Mouse (Mus musculus) cerebellum, adult 11 months (tissue): ENCODE measurements around the gene Hecw2.

Source experiments
- DNase-seq: peaks from one replicate; pipeline ENCODE4 v3.0.0; 2022

Hecw2 gene

DNA sequence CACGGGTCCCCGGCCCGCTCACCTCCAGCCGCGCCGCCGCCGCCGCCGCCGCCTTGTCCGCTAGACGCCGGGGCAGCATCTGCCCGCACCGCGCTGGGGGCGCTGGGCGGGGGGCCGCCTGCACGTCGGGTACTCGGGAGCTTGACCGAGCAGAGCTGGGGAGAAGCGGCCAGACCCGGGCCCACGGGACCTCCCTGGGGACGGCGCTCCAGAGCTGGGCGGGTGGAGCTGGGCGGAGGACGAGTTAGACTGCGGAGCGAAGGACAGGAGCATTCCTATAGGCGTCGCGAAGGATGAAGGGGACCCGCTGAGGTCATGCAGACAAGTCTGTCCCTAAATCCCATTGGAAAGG lies at the start of gene Hecw2:
Gene Hecw2, minus strand, starts transcription at position 215 of the 352 bp plus-strand sequence.
- DNase-seq, result no peak

DNA sequence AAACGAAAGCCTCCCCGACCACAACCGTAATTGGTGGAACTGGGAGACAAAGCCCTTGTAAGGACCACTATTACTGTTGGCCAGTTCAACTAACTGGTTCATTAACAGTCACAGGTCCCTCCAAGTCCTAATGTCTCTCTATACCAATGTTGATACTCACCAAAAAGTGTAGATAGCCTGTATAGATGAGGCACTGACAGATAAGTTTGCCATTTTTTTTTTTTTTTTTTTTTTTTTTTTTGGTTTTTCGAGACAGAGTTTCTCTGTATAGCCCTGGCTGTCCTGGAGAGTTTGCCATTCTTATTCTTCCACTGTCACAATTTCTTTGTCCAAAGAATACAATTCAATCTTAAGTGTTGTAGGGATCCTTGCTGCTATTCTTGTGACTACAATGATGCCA lies 47.8 kb upstream of the Hecw2 start:
- DNase-seq, result no peak

DNA sequence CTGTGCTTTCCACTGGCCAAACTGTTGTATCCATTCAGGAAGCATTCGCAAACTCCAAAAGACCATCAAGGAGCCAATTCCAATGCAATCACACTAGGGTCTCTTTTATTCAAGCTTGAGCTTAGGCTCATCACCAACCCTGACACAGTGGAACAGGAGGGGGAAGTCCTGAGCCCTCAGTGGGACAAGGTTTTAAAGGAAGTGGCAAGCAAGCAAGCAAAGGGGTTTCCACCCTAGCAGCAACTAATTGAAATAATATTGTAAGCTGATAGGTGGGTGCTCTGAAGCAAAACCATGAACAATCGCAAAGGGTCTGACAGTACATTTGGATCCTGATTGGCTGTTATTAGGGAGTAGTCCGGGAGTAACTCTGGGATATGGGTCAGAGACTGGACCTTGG lies 25.3 kb upstream of the Hecw2 start:
- DNase-seq, result no peak

DNA sequence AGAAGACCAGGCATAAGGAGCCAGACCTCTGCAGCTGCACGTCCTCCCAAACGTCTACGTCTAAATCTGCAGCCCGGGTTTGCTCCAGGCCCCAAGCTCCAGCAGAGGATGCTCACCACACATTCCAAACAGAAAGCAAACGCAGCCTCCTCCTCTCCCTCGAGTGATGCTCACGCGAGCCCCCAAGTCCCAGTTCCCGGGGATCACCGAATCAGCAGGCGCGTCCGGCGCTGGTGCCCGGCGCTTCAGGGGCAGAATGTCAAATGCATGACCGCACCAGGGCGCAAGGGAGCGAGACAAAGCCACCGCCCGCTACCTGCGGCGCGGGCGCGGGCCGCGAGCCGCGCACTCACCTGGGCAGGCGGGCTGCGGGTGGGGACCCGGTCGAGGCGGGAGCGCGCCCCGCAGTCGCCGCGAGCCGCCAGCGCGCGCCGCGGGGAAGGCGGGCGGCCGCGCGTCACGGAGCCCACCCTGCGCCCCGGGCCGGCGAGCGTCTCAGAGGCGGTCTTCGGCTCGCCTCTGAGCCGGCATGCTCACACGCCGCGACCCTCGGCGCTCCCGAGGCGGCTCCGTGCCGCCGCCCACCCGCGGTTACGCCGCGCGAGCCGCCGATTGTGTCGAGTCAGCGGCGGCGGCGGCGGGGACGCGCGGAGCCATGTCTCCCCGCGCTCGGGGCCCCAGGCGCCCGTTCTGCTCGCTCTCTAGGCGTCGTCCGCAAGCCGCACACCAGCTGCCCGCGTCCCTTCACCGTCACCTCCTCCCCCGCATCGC lies 600 bp downstream of the Hecw2 start:
- DNase-seq, result peak; percentile 72

DNA sequence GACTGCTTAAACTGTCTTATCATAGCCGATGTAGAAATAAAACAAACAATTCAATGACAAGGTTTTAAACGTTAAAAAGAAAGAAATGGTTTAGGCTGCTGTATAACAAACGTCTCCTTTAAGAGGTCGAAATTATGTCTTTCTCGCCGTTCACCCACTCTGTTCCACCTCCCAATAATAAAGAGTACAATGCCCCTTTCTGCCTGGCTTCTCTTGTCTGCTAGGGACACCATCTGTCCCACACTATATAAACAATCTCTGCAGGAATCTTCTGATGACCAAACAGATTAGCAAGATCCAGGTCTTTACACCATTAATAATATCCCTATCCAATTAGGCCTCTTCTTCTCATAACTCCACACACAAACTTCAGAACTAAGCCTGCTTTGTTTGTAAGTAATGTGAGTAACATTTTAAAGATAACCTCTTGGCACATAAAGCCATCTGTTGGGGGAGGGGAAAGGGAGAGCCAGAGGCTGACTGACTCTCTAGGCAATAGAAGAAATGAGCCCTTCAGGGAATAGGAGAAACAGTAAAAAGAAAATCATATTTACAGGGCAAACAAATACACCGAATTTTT lies 1.7 kb downstream of the Hecw2 start:
- no peak for DNase-seq

DNA sequence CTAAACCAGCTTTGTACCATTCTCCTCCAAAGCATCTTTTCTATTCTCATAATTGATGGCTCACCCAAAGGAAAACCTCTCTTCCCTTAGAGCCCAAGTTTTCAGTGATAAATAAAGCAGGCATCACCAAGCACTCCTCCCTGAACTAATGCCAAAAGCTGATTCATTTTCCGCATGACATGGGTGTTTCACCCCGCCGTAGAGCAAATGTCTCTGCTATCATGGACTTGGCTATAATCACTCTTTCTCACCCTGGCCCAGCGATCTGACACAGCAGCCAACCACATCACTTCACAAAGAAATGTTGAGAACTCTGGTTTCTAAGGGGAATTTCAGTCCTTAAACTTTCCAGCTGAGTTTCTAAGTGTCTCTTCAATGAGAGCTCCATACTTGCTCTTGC lies 7.4 kb downstream of the Hecw2 start:
- no peak for DNase-seq

DNA sequence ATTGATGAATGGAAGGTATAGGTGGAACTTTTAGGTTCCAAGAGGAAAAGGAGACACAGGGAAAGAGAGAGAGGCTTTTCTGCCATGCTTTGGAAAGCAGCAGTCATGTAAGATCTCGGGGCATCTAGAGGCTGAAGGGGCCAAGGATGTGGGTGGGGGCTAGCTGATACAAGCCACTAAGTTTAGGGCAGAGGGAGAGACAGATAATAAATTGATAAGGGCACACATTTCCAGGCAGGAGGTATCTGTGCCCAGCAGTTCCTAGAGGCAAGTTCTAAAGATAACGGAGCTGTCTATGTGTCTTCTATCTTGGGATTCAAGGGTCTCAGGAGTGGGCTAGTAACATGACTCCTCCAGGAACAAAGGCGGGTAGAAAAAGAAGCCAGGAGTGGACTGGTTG lies 8.6 kb downstream of the Hecw2 start:
- DNase-seq, result no peak

DNA sequence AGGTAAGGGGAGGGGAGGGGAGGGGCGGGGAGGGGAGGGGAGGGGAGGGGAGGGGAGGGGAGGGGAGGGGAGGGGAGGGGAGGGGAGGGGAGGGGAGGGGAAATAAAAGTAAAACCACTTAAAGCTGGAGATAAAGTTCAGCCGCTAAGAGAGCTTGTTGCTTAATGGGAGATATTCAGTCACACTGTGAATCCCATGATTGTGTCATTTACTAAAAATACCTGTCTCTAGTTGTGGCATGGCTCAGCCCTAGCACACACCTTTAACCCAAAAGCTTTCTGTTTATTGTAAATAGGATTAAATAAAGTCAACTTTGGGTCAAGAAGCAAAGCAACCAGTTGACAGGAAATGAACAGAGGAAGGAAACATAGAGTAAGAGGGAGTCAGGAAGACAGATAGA lies 14.3 kb downstream of the Hecw2 start:
- no peak for DNase-seq

DNA sequence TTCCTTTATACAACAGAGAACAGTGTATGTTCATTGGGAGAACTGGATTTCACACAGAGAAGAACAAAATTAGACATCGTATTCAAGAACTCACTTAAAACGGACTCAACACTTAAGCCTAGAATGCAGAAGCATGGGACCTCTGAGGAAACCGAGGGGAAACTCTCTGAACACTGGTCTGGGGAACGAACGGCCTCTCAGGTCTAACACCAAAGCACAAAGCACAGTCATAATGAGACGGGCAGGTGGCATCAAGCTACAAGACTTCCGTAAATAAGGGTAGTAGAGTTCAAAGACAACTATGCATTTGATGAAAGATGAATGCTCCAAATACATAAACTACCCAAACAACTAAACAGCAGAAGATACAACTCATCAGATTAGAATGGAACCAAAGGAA lies 15.8 kb downstream of the Hecw2 start:
- no peak for DNase-seq

DNA sequence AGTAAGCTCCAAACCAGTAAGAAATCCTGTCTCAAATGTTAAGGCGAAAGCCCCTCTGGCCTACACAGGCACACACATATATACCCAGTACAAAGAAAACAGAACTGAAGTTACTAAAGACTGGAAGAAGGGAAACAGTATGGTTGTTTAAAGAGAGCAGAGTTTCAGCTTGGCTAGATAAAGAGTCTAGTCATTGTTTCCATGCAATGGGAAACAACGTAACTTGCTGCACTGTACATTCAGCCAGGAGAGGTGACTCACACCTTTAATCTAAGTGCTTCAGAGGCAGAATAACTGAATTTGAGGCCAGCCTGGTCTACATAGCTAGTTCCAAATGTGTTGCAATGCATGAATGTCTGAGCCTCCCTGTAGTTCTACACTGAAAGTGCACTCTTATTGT lies 18.4 kb downstream of the Hecw2 start:
- no peak for DNase-seq

DNA sequence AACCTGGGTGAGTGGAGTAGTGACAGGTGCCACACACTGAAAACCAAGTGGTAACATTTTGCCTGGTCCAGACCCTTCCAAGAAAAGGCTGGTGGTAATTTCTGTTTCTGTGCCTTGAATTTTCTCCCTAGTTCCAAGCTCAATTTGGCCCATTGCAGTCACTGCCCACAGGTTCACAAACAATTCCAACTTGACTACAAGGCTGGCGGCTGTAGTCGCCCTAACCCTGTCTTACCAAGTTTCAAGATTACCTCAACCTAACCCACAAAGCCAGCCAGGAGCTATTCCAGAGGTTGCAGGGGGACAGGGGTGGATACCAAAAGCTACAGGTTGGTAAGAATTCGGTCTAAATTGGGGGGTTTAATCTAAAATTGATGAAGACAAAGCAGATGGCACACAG lies 27.0 kb downstream of the Hecw2 start:
- no peak for DNase-seq

DNA sequence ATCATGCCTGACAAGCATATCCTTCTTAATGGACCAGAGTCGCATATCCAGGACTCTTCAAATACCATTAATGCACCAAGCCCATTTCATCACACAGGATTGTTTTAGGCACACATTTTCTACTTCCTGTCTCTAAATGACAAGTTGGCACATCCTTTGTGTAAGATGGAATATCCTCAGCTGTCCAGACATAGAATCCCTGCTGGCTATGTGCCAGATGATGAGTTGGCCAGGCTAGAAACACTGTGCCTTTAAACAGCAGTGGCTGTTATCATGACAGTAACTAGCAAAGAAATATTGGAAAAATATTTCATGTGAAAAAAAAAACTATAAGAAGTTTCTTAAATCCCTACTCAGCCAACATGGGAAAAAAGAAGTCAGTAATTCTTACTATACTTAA lies 35.4 kb downstream of the Hecw2 start:
- DNase-seq, result no peak

DNA sequence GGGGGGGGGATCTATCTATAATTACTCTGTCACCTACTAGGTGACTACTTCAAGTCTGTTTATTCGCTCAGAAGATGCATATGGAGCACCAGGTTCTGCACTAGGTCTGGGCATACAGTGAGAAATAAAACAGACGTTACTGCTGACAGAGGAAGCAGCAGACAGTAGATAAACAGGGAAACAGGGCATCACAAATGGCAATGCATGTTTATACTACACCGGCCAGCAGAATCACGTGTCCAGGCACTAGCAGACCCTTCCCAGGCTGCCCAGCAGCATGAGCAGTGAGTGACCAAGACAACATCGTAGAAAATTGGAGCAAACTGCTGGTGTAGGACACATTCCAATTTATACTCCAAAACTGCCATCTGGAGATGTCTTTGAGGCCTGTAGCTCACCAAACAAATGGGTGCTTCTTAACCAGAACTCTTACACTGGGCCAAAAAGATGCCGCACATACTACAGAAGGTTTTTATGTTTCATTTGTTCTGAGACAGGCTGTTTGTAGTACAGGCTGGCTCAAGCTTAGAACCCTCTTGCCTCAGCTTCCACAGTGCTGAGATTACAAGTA lies 41.7 kb downstream of the Hecw2 start:
- DNase-seq, result no peak

DNA sequence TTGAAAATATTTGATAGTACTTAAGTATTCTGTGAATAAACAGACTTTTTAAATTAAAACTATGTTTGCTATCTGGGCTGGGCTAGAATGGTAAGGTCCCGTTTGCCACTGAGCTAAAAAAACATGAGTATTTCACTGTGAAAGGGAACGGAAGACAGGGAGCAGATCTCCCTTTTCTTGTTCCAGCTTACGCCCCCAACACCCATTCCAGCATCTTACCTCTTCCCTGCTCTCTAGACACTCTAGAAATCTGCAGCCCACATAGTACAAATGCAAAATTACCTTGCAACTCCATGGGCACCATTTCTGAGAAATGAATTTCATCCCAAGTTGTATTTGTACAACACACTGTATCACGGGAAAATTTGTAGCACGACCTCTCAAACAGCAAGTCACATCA lies 49.9 kb downstream of the Hecw2 start:
- DNase-seq, result no peak

DNA sequence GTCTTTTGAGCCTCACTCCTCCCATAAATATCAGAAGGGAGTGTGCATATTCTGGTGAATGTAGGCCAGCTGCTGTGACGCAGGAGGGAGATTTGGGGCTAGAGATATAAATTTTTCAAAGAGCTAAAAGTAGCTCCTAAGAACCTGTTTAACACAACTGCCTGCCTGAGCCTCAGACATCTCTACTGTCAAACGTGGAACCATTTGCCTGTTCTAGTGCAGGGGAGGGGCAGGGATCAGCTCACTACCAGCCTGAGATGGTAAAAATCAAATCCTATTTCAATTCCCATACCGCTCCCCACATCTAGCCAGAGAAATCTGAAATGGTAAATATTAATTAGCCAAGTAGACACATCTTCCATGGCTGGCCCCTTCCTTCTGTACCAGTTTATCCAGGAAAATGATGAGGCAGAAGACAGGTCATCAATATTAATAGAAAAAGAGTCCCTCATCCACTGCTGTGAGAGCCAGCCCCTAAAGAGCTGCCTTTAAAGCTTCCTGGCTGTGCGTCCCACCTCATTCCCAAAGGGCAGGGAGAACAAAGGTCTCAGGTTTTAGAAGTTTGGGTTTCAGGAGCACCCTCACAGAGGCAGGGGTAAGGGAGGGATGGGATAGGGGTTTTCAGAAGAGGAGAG lies 61.0 kb downstream of the Hecw2 start:
- DNase-seq, result no peak

DNA sequence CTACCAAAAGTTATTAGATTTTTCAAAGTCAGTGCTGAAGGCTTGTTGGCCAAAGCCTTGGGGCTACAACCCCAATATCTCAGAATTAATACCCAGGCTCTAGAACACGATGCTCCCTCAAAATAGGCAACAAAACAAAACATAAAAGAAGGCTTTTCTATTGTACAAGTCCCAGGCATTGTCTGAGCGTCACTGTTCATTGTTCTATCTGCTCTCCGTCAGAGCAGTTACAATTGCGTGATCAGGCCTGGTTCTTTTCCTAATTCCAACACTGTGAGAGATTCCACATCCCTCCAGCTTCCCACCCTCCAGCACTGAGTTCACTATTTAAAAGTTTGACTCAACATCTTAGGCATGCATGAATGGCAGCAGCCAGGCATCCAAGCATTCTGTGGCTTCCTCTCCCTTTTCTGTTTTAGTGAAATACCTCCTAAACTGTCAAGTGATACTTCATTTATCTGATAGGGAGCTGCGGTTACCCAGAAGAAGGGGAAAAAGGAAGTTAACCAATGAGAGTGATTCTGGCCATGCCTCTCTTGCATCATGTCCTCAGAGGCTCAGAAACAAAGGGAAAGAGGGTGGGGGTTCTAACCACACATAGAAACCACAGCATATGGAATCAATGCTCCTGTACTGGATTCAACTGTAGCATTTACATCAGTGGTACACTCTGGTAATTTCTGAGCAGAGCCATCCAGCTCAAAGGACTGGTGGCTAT lies 66.1 kb downstream of the Hecw2 start:
- DNase-seq, result no peak

DNA sequence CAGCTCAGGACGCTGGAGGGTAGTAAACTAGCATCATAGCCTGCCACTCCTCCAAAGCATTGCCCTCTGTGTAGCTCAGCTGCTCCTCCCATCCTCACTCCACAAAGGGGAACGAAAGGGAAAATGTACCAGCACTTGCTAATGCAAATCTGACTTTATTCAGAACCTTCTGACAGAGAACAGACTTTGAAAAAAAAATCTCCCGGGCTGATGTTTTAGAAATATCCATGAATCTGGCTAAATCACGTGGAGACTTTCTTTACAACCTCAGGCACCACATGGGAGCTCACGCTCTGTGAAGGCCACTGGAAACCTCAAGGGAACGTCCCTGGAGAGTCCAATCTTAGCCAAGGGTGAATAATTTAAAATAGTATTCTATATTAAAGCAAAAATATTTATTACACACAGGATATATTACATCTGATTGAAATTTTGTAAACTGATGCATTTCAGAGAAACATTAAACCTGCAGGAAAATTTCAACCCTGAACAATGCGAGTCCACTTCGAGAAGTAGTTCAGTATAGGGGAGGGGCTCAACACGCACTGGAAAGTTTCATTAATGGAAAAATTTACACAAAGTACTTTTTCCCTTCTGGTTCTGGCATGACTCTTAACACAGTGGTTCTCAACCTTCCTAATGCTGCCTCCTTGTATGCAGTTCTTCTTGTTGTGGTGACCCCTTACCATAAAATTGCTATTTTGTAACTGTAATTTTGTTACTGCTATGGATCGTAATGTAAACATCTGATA lies 67.8 kb downstream of the Hecw2 start:
- no peak for DNase-seq

DNA sequence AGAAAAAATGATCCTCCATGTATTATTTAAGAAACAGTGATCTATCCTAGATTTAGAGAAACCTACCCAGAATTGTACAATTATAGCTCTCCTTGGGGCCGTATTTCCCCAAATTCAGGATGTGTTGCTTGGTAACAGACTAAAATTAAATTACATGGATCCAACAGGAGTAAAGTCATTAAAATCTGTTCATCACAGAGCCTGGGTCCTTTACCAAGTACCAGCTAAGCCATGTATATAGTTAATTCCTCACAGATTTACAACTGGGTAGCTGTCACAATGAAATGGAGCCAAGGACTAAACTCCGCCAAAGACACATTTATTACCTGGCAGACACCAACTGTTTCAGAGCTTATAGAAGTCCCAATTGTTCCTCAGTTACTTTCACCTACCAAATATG lies 72.4 kb downstream of the Hecw2 start:
- DNase-seq, result no peak

DNA sequence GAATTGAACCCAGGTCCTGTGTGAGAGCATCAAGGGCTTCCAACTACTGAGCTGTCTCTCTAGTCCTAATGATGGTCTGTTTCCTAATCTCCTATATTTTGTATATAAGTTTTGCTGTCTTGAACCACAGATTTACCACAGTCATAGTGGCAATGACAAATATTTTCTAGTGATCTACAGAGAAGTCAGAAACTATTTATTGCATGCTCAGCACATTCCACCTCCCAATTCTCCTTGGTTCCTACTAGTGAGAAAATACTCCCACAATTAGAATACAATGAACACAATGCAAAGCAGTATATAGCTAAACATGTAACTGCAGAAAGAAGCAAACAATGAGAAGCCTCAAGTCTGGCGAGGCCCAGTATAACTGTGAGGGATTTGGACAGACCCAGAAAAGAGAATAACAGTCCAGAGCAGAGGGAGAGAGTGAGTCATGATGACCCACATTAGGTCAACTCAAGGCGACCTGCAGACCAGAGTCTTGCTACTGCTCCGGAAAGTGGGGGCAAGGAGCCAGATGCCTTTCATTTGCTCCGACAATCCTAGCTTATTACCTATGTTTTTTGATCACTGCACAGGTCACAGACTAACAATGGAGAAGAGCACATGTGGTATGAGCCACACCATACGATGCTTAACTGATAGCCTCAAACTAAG lies 73.8 kb downstream of the Hecw2 start:
- DNase-seq, result no peak

DNA sequence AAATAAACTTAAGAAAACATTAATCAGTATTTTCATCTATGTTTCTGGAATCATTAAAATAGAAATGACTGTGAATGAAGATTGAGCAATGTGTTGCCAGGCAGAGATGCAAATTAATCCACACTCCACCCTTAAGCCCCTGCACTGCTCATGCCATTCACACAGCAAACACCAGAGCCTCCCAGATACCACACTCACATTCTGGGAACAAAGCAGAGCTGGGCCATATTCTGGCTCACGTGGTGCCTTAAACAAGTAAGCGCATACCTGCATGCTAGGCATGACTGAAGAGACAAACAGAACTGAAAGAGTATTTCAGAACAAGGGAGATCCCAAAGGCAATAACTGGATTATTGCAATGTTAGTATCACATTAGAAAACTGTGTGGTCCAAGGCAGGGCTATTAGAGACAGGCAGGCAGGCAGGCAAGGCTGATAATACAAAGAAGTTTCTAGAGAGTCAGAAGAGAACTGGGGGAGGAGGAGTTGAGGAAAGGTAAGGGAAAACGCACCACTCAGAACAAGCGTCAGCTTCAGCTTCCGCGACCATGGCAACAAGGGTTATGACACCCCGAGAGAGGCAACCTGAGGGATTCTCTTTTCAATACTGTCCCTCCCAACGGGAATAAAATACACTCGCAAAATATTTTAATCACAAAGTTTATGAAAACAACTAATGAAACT lies 75.2 kb downstream of the Hecw2 start:
- no peak for DNase-seq

DNA sequence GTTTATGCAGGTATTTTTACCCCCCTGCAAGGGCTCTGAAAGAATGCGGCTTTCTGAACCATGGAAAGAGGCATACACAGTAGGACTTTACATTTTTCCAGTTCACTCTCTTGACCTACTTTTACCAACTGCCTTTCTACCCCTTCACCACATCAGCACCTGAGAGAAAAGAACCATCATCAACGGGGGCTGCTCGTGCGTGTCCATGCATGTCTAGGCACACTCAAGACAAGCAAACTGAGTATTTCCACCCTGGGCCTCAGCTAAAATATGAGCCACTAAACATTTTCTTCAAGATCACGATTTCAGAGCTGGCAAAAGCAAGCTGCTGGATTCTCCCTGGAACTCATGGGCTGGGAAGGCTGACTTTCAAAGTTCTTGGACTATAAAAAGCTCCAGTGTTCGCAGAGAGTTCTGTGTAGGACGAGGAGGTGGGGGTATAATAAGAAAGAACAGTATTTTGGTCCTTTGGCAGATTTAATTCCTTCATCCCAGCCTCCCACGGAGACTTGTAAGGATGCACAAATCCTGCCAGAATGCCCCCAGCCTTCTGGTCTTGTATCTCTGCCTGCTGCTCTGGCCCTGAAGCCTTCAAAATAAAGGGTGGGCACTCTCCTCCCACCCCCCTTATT lies 76.5 kb downstream of the Hecw2 start:
- no peak for DNase-seq
